Mouse (Mus musculus): ENCODE results near the gene Spdye4c.

- TF ChIP-seq POLR2A (IDR thresholded peaks at IDR 0.05; ENCODE audit: borderline replicate concordance, low read depth, low read length) (no peak), CTCF (IDR thresholded peaks at IDR 0.05; ENCODE audit: low read depth, low read length) (no peak)
Measured at GRCm38 (mm10) chr2:128592301-128592700, 1.3 kb downstream of the Spdye4c start.

Measured in bone marrow macrophage, adult 2 months (primary cell).